10 mouse cellular contexts compared by ENCODE assay signal in the genomic region with DNA sequence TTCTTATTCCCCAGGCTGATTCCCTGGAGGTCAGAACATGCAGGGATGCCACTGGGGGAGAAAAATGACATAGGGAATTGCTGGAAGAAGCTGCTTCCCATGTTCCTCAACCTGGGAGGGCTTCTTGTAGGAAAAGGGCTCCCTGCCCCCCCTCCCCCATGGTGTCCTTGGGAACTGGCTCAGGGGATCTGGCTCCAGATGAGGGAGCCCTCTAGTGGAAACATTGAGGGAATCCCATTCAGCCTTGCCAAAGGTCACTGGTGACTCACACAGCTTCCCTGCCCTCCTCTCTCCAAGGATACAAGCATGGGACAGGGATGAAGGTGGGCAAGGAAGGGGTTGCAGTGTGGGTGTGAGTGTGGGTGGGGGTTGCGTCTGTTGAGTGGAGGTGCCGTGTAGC. TPM values are rescaled to one million over a fixed set of nuclear protein-coding genes. Genes with fewer than 3 reads are reported as not detected.
DNase-seq lines count a peak whose midpoint lies in the region; ATAC-seq and TF ChIP-seq lines count a peak whose summit lies in the region.
"Had no signal": no experiment of that assay in that cellular context is flagged by ENCODE, and none has a peak within 500 bp of the region (broad histone marks: within the 10 kb centered on the region; RNA-seq: fewer than 3 reads in every experiment).

No protein-coding gene starts in this region.

- ATAC-seq in forebrain, embryonic 14.5 days, result no peak
- no peak for ATAC-seq in forebrain, embryonic 12.5 days (ENCODE audit: low FRiP score)
- ATAC-seq in midbrain, postnatal 0 days (ENCODE audit: low FRiP score), result no peak
- ATAC-seq in monocyte, adult 5-6 weeks (replicated peaks; ENCODE audit: insufficient number of reproducible peaks, low FRiP score, low TSS enrichment, poor library complexity, severe bottlenecking), result no peak

- H3K27ac ChIP-seq in forebrain, embryonic 14.5 days (ENCODE audit: low read depth, low read length), result no peak overlapping the region
- no peak overlapping the region for H3K27ac ChIP-seq in forebrain, embryonic 12.5 days
- no peak overlapping the region for H3K27ac ChIP-seq in midbrain, postnatal 0 days (ENCODE audit: low read depth, low read length)
- no peak overlapping the region for H3K27ac ChIP-seq in midbrain, embryonic 10.5 days (replicated peaks)

- H3K9me3 ChIP-seq in forebrain, embryonic 14.5 days (replicated peaks; ENCODE audit: control insufficient read depth, low read length), result no peaks in the 10 kb centered on the region
- H3K9me3 ChIP-seq in forebrain, embryonic 12.5 days, result no peaks in the 10 kb centered on the region
- no peaks in the 10 kb centered on the region for H3K9me3 ChIP-seq in midbrain, postnatal 0 days (ENCODE audit: low read length)
- H3K9me3 ChIP-seq in midbrain, embryonic 10.5 days (replicated peaks), result no peaks in the 10 kb centered on the region

- DNase-seq in forebrain, embryonic 14.5 days (ENCODE audit: low spot score), result peak; percentile 27
- no peak for DNase-seq in midbrain, postnatal 0 days (ENCODE audit: low spot score)
- no peak for DNase-seq in midbrain, embryonic 10.5 days (ENCODE audit: low spot score)
- peak; percentile 35 for DNase-seq in embryo, embryonic 10 days (ENCODE audit: low spot score)
- DNase-seq in lung, adult 18-20 months, result peak; percentile 17 to 63
- DNase-seq in T-cell, adult 2 months (ENCODE audit: low spot score), result no peak

- no peaks in the 10 kb centered on the region for H3K27me3 ChIP-seq in forebrain, embryonic 14.5 days (replicated peaks; ENCODE audit: control insufficient read depth, insufficient read depth, low read length)
- H3K27me3 ChIP-seq in forebrain, embryonic 12.5 days, result no peaks in the 10 kb centered on the region
- no peaks in the 10 kb centered on the region for H3K27me3 ChIP-seq in midbrain, postnatal 0 days (ENCODE audit: insufficient read depth, low read length)
- no peaks in the 10 kb centered on the region for H3K27me3 ChIP-seq in midbrain, embryonic 10.5 days (ENCODE audit: low read depth, poor library complexity, severe bottlenecking)

- no peak overlapping the region for H3K4me2 ChIP-seq in forebrain, embryonic 14.5 days (ENCODE audit: low read length)
- no peak overlapping the region for H3K4me2 ChIP-seq in forebrain, embryonic 12.5 days
- H3K4me2 ChIP-seq in midbrain, postnatal 0 days (ENCODE audit: low read depth, low read length, poor library complexity, severe bottlenecking), result no peak overlapping the region

- H3K4me3 ChIP-seq in forebrain, embryonic 14.5 days (ENCODE audit: low read depth, low read length), result no peak overlapping the region
- no peak overlapping the region for H3K4me3 ChIP-seq in forebrain, embryonic 12.5 days (replicated peaks)
- no peak overlapping the region for H3K4me3 ChIP-seq in midbrain, postnatal 0 days (ENCODE audit: low read depth, low read length)
- no peak overlapping the region for H3K4me3 ChIP-seq in midbrain, embryonic 10.5 days

- peak; percentile 53 for TF ChIP-seq CTCF in midbrain, postnatal 0 days (IDR thresholded peaks at IDR 0.05)

- no peaks in the 10 kb centered on the region for H3K36me3 ChIP-seq in forebrain, embryonic 14.5 days (ENCODE audit: control insufficient read depth, insufficient read depth, low read length)
- H3K36me3 ChIP-seq in forebrain, embryonic 12.5 days (replicated peaks), result no peaks in the 10 kb centered on the region
- H3K36me3 ChIP-seq in midbrain, postnatal 0 days (ENCODE audit: insufficient read depth, low read length), result no peaks in the 10 kb centered on the region
- no peaks in the 10 kb centered on the region for H3K36me3 ChIP-seq in midbrain, embryonic 10.5 days

- WGBS in forebrain, embryonic 14.5 days, result 60% methylated on average over 2 of the region's 2 CpGs
- WGBS in forebrain, embryonic 12.5 days, result 50% methylated on average over 2 of the region's 2 CpGs
- WGBS in midbrain, postnatal 0 days, result 80% methylated on average over 2 of the region's 2 CpGs
- 81% methylated on average over 2 of the region's 2 CpGs for WGBS in midbrain, embryonic 10.5 days

- H3K4me1 ChIP-seq in forebrain, embryonic 14.5 days (ENCODE audit: control insufficient read depth, insufficient read depth, low read length), result no peaks in the 10 kb centered on the region
- H3K4me1 ChIP-seq in forebrain, embryonic 12.5 days, result no peaks in the 10 kb centered on the region
- no peaks in the 10 kb centered on the region for H3K4me1 ChIP-seq in midbrain, postnatal 0 days (ENCODE audit: insufficient read depth, low read length)
- 0 out of 2 replicates have a peak, but pooled peaks cover 3% of the 10 kb centered on the region for H3K4me1 ChIP-seq in midbrain, embryonic 10.5 days

- H3K9ac ChIP-seq in forebrain, embryonic 14.5 days (ENCODE audit: low read length), result no peak overlapping the region
- no peak overlapping the region for H3K9ac ChIP-seq in forebrain, embryonic 12.5 days
- H3K9ac ChIP-seq in midbrain, postnatal 0 days (replicated peaks; ENCODE audit: low read length, poor library complexity, severe bottlenecking), result no peak overlapping the region

RNA-seq across cellular contexts. Expression of gene Krt83, which starts 5.9 kb away (rescaled TPM):
- not detected in 2 replicates for polyA plus RNA-seq in forebrain, embryonic 14.5 days (2014; fragmentation: Nextera tagmentation; extraction: Ambion mirVana)
- not detected in 2 replicates for polyA plus RNA-seq in forebrain, embryonic 12.5 days (2016; fragmentation: Nextera tagmentation; extraction: Ambion mirVana)
- not detected in 2 replicates for total RNA-seq in midbrain, postnatal 0 days (2014; rRNA removed)
- not detected in 2 replicates for polyA plus RNA-seq in midbrain, postnatal 0 days (2015; fragmentation: Nextera tagmentation; extraction: Ambion mirVana)
- polyA plus RNA-seq in midbrain, embryonic 10.5 days (2016; fragmentation: Nextera tagmentation; extraction: Ambion mirVana), result 0.07 TPM in 1 of 2 replicates, not detected in the other
- total RNA-seq in monocyte, adult 5-6 weeks (2017), result not detected in 3 replicates
- polyA plus RNA-seq: neural tube, embryonic 11.5 days had no signal

RNA-seq across cellular contexts. Expression of gene Gm49425, which starts 19.9 kb away (rescaled TPM):
- not detected in 2 replicates for polyA plus RNA-seq in forebrain, embryonic 14.5 days (2014; fragmentation: Nextera tagmentation; extraction: Ambion mirVana)
- polyA plus RNA-seq in forebrain, embryonic 12.5 days (2016; fragmentation: Nextera tagmentation; extraction: Ambion mirVana), result not detected in 2 replicates
- not detected in 2 replicates for total RNA-seq in midbrain, postnatal 0 days (2014; rRNA removed)
- polyA plus RNA-seq in midbrain, postnatal 0 days (2015; fragmentation: Nextera tagmentation; extraction: Ambion mirVana), result not detected in 2 replicates
- polyA plus RNA-seq in midbrain, embryonic 10.5 days (2016; fragmentation: Nextera tagmentation; extraction: Ambion mirVana), result not detected in 2 replicates
- not detected in 3 replicates for total RNA-seq in monocyte, adult 5-6 weeks (2017)
- polyA plus RNA-seq: heart, embryonic 16.5 days; neural tube, embryonic 11.5 days had no signal

RNA-seq across cellular contexts. Expression of gene Krt86, which starts 23.9 kb away (rescaled TPM):
- polyA plus RNA-seq in forebrain, embryonic 14.5 days (2014; fragmentation: Nextera tagmentation; extraction: Ambion mirVana), result not detected in 2 replicates
- polyA plus RNA-seq in forebrain, embryonic 12.5 days (2016; fragmentation: Nextera tagmentation; extraction: Ambion mirVana), result not detected in 2 replicates
- total RNA-seq in midbrain, postnatal 0 days (2014; rRNA removed), result 0.38 TPM in 1 of 2 replicates, not detected in the other
- polyA plus RNA-seq in midbrain, postnatal 0 days (2015; fragmentation: Nextera tagmentation; extraction: Ambion mirVana), result 0.15 and 0.17 TPM in 2 replicates
- not detected in 2 replicates for polyA plus RNA-seq in midbrain, embryonic 10.5 days (2016; fragmentation: Nextera tagmentation; extraction: Ambion mirVana)
- 0.11 to 2.1 TPM in 2 of 3 replicates, not detected in the other for total RNA-seq in monocyte, adult 5-6 weeks (2017)
- polyA plus RNA-seq: heart, embryonic 16.5 days; neural tube, embryonic 11.5 days had no signal

RNA-seq across cellular contexts. Expression of gene Krt81, which starts 33.6 kb away (rescaled TPM):
- polyA plus RNA-seq in forebrain, embryonic 14.5 days (2014; fragmentation: Nextera tagmentation; extraction: Ambion mirVana), result not detected in 2 replicates
- polyA plus RNA-seq in forebrain, embryonic 12.5 days (2016; fragmentation: Nextera tagmentation; extraction: Ambion mirVana), result not detected in 2 replicates
- 0.28 and 0.49 TPM in 2 replicates for total RNA-seq in midbrain, postnatal 0 days (2014; rRNA removed)
- polyA plus RNA-seq in midbrain, postnatal 0 days (2015; fragmentation: Nextera tagmentation; extraction: Ambion mirVana), result 0.17 TPM in 1 of 2 replicates, not detected in the other
- polyA plus RNA-seq in midbrain, embryonic 10.5 days (2016; fragmentation: Nextera tagmentation; extraction: Ambion mirVana), result not detected in 2 replicates
- not detected in 3 replicates for total RNA-seq in monocyte, adult 5-6 weeks (2017)
- polyA plus RNA-seq: heart, embryonic 16.5 days; neural tube, embryonic 11.5 days had no signal

RNA-seq across cellular contexts. Expression of gene Krt84, which starts 35.4 kb away (rescaled TPM):
- not detected in 2 replicates for polyA plus RNA-seq in forebrain, embryonic 14.5 days (2014; fragmentation: Nextera tagmentation; extraction: Ambion mirVana)
- polyA plus RNA-seq in forebrain, embryonic 12.5 days (2016; fragmentation: Nextera tagmentation; extraction: Ambion mirVana), result not detected in 2 replicates
- total RNA-seq in midbrain, postnatal 0 days (2014; rRNA removed), result not detected in 2 replicates
- not detected in 2 replicates for polyA plus RNA-seq in midbrain, postnatal 0 days (2015; fragmentation: Nextera tagmentation; extraction: Ambion mirVana)
- polyA plus RNA-seq in midbrain, embryonic 10.5 days (2016; fragmentation: Nextera tagmentation; extraction: Ambion mirVana), result not detected in 2 replicates
- total RNA-seq in monocyte, adult 5-6 weeks (2017), result not detected in 3 replicates
- polyA plus RNA-seq: heart, embryonic 16.5 days; neural tube, embryonic 11.5 days had no signal

Comparison
In these comparisons a context has a peak if more than half of its experiments do, and no peak if none do; other contexts are left out.
1. DNase-seq: peak in forebrain, embryonic 14.5 days (single experiment), embryo, embryonic 10 days (single experiment) and lung, adult 18-20 months (2 of 2); none in midbrain, postnatal 0 days (single experiment), midbrain, embryonic 10.5 days (single experiment) and T-cell, adult 2 months (single experiment).